ENCODE assay signal across 10 mouse cellular contexts in genomic region chr6:15373621-15374020, GRCm38 (mm10).
"Had no signal": no experiment of that assay in that cellular context is flagged by ENCODE, and none has a peak within 500 bp of the region (broad histone marks: within the 10 kb centered on the region; RNA-seq: fewer than 3 reads in every experiment).

No protein-coding gene starts in this region.

- H3K4me2 ChIP-seq: intestine, embryonic 15.5 days; kidney, embryonic 15.5 days; limb, embryonic 12.5 days; liver, embryonic 11.5 days; liver, embryonic 15.5 days; neural tube, embryonic 12.5 days had no signal

- H3K9ac ChIP-seq: intestine, embryonic 15.5 days; kidney, embryonic 15.5 days; limb, embryonic 12.5 days; liver, embryonic 15.5 days; neural tube, embryonic 12.5 days had no signal

- H3K27me3 ChIP-seq: intestine, embryonic 15.5 days; kidney, embryonic 15.5 days; limb, embryonic 12.5 days; liver, embryonic 15.5 days; neural tube, embryonic 12.5 days had no signal

- H3K4me3 ChIP-seq: intestine, embryonic 15.5 days; kidney, embryonic 15.5 days; layer of hippocampus, adult 2 months; limb, embryonic 12.5 days; liver, embryonic 15.5 days; neural tube, embryonic 12.5 days had no signal

- H3K36me3 ChIP-seq: intestine, embryonic 15.5 days; kidney, embryonic 15.5 days; limb, embryonic 12.5 days; liver, embryonic 15.5 days; neural tube, embryonic 12.5 days had no signal

- DNase-seq: kidney, adult 18-20 months; thymus, adult 18-20 months; thymus, postnatal 25 days had no signal

- H3K27ac ChIP-seq: intestine, embryonic 15.5 days; kidney, embryonic 15.5 days; layer of hippocampus, adult 2 months; limb, embryonic 12.5 days; liver, embryonic 15.5 days; neural tube, embryonic 12.5 days had no signal

- H3K4me1 ChIP-seq: intestine, embryonic 15.5 days; kidney, embryonic 15.5 days; liver, embryonic 15.5 days; neural tube, embryonic 12.5 days had no signal

- ATAC-seq: intestine, embryonic 15.5 days had no signal

- H3K9me3 ChIP-seq: intestine, embryonic 15.5 days; kidney, embryonic 15.5 days; limb, embryonic 12.5 days; liver, embryonic 15.5 days; neural tube, embryonic 12.5 days had no signal
